Mouse (Mus musculus) testis, adult 2 months (tissue): ENCODE results near the gene Fibp. TPM values are rescaled to one million over a fixed set of nuclear protein-coding genes. Genes with fewer than 3 reads are reported as not detected.

Experiments
- H3K27ac ChIP-seq: fragments of 200-500 bp; 2 replicates; pipeline ENCODE4 v1.5.1; 2012; ENCODE audit warnings: low read depth, low read length; ENCODE audit not compliant: control insufficient read depth, insufficient read depth
- H3K27me3 ChIP-seq: fragments of 200-500 bp; 2 replicates; pipeline ENCODE4 v1.6.1; 2012; ENCODE audit warnings: mild to moderate bottlenecking, low read length, moderate library complexity; ENCODE audit not compliant: control insufficient read depth, insufficient read depth
- H3K36me3 ChIP-seq: fragments of 200-500 bp; 2 replicates; pipeline ENCODE4 v1.6.1; 2012; ENCODE audit warnings: mild to moderate bottlenecking, low read length; ENCODE audit not compliant: control insufficient read depth, insufficient read depth
- H3K4me1 ChIP-seq: fragments of 200-500 bp; 2 replicates; pipeline ENCODE4 v1.6.1; 2012; ENCODE audit warnings: low read length; ENCODE audit not compliant: control insufficient read depth, insufficient read depth
- H3K4me3 ChIP-seq: fragments of 200-500 bp; 2 replicates; pipeline ENCODE4 v1.5.1; 2012; ENCODE audit warnings: low read depth, mild to moderate bottlenecking, low read length, moderate library complexity, mixed read lengths; ENCODE audit not compliant: control insufficient read depth
- CTCF ChIP-seq: fragments of 200-500 bp; IDR thresholded peaks from 2 replicates; pipeline ENCODE4 v1.5.1; 2012; ENCODE audit warnings: low read depth, mild to moderate bottlenecking, inconsistent platforms, low read length, moderate library complexity; ENCODE audit not compliant: control insufficient read depth, insufficient read depth, insufficient replicate concordance
- POLR2A ChIP-seq: fragments of 200-500 bp; IDR thresholded peaks from 2 replicates; pipeline ENCODE4 v1.6.1; 2012; ENCODE audit warnings: low read depth, mild to moderate bottlenecking, inconsistent platforms, low read length, moderate library complexity; ENCODE audit not compliant: control insufficient read depth
- polyA plus RNA-seq: library from polyadenylated mRNA; depleted of rRNA; stranded (reverse); fragments of >200 nt; gene quantifications from 2 replicates; pipeline ENCODE4 v1.2.3, GENCODE M21; 2012

The Fibp gene
- polyA plus RNA-seq, 1 experiment, result 71.3 TPM

DNA sequence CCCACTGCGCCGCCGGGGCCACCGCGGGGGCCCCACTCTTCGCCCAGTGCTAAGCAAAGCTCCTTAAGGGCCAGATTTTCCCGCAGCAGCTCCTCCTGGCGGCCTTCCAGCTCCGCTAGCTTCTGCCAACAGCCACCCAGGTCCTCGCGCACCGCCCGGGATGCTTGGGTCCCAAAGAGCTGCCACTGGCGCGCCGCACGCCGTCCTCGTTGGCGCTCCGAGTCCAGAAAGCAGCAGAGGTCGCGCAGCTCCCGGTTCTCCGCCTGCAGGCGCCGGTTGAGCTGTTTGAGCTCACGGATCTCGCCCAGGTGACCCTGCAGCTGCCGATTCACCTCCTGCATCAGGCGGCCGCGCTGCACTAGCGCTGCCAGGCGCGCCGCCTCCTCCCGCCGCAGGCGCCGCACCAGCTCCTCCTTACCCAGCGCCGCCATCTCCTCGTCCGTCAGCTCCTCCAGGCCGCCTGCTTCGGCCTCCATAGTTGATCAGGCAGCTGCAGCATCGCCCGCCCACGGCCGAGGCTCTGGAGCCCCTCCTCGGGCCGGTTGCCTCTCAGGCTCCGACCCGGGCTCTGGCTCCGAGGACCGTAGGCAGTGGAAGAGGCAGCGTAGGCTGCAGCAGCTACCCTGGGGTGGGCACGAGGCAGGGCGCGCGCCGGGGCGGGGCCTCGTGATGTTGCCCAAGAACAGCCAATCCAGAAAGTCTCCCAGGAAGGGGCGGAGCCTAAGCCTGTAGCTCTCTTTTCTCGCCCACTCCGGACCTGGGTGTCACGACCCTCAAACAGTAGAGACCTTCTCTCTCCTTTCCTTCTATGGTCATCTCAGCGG lies 3.3 kb upstream of the Fibp start:
- H3K27me3 ChIP-seq, result no peaks in the 10 kb centered on the region
- H3K27ac ChIP-seq, result peak overlapping the region; percentile 74
- no peaks in the 10 kb centered on the region for H3K36me3 ChIP-seq
- peaks cover 22% of the 10 kb centered on the region for H3K4me1 ChIP-seq
- no peak for TF ChIP-seq CTCF
- peak; percentile 54 for TF ChIP-seq POLR2A
- H3K4me3 ChIP-seq, result peak overlapping the region; percentile 86

DNA sequence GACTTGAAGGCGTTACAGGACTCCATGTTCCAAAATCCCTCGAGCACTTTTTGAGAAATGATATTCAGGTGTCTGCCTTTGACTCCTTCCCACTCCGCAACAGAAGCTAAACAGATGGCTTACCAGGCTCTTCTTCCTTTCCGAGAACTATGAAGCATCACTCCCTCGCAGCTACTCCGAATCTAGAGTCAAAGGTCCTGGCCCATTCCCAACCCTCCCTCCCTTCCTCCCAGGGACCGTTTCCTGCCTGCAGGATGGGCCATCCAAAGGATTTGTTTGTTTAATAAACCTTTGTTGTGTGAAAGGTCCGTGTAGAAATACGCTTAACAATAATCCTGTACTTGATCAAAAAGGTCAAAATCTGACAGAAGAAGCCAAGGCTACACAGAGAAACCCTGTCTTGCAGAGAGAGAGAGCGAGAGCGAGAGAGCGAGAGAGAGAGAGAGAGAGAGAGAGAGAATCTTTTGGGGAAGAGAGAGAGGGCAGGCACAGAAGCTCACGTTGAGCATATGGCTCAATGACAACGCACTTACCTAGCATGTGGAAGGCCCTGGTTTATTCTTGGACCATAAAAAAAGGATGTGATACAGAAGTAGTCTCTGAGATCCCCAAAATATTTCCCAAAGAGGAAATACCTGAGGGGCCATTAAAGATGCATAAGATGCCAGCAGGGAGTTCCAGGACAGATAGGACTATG lies 2.5 kb upstream of the Fibp start, which contains the start of gene Ccdc85b:
Gene Ccdc85b, minus strand, starts transcription at position 149 of the 697 bp plus-strand sequence.
- H3K4me1 ChIP-seq, result peaks cover 22% of the 10 kb centered on the region

DNA sequence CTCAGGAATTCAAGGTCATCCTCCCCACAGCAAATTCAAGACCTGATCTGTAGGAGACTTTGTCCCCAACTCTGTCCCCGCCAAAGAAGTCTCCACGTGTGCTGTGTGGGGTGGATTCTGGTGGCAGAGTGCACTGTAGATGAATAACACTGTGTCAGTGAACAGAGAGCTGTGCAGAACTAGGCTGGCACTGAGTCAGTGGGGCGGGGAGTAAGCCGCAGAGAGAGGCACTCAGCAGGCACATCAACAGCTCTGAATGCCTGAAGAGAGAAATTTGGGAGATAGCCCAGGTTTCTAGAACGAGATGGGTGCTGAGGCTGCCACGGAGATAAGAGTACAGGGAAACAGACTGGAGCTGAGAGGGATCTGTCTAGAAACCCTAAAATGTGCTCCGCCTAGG lies 1.4 kb upstream of the Fibp start:
- TF ChIP-seq CTCF (no peak), POLR2A (no peak)
- Histone ChIP-seq H3K4me3 (no peak overlapping the region), H3K27ac (no peak overlapping the region), H3K4me1 (peaks cover 22% of the 10 kb centered on the region), H3K36me3 (no peaks in the 10 kb centered on the region), H3K27me3 (no peaks in the 10 kb centered on the region)

More for the DNA sequence above, 2.5 kb upstream of the Fibp start, which contains the start of gene Ccdc85b:
- Histone ChIP-seq H3K27me3 (no peaks in the 10 kb centered on the region), H3K27ac (peak within 1 kb of the TSS; percentile 74), H3K4me3 (peak within 1 kb of the TSS; percentile 86), H3K36me3 (no peaks in the 10 kb centered on the region)
- TF ChIP-seq CTCF, result no peak
- no peak for TF ChIP-seq POLR2A

DNA sequence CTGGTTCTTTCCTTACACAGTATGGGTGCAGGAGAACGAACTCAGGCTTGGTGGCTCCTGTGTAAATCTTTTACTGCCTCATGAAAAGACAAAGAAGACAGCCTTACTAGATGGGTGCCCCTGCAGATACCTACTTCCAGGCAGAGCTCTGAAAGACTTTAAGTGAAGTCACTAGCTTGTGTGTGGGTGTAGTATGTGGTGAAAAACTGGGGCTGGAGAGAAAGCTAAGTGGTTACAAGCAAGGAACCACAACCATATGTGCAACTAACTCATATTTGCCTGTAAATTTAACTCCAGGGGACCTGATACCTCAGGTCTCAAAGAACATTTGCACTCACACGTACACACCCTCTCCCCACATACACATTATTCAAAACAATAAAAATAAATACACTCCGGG lies 519 bp upstream of the Fibp start:
- TF ChIP-seq POLR2A (no peak), CTCF (no peak)
- Histone ChIP-seq H3K4me1 (peaks cover 22% of the 10 kb centered on the region), H3K27ac (peak overlapping the region; percentile 50), H3K36me3 (no peaks in the 10 kb centered on the region), H3K27me3 (no peaks in the 10 kb centered on the region), H3K4me3 (no peak overlapping the region)

DNA sequence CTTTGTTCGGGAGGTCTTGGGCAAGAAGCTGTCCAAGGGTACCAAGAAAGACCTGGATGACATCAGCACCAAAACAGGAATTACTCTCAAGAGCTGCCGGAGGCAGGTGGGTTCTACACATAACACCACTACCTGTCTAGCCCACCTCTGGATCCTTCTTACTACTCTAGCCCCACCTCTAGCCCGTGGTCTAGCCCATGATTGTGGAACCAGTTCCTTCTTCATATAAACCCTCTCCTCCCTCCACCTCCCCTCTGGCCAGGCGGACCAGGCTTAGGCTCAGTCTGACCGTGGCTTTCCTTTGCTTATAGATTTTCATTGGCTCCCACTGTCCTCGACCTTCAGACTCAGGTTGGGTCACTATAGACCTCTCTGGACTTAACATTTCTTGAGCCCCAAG lies 996 bp downstream of the Fibp start:
- Histone ChIP-seq H3K27ac (no peak overlapping the region), H3K4me1 (peaks cover 18% of the 10 kb centered on the region), H3K27me3 (no peaks in the 10 kb centered on the region), H3K36me3 (no peaks in the 10 kb centered on the region), H3K4me3 (no peak overlapping the region)
- no peak for TF ChIP-seq CTCF
- no peak for TF ChIP-seq POLR2A

DNA sequence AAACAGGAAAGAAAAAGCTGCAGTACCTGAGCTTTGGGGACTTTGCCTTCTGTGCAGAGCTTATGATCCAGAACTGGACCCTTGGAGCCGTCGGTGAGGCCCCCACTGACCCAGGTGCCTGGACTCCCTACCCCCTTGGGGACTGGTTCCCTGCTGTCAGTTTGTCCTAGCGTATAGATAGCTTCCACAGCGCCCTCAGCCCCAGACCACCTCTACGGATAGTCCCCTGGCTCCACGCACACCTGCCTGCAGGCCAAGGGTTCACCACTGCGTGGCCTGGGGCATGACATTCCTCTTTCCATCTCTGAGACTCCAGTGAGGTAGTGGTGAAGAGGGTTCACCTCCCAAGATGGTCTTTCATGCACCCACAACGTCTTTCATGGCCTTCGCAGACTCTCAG lies 2.8 kb downstream of the Fibp start:
- Histone ChIP-seq H3K4me1 (peaks cover 3% of the 10 kb centered on the region), H3K4me3 (no peak overlapping the region), H3K27me3 (no peaks in the 10 kb centered on the region), H3K27ac (no peak overlapping the region), H3K36me3 (no peaks in the 10 kb centered on the region; the same call in 1 of the 2 replicates)
- TF ChIP-seq CTCF (no peak), POLR2A (no peak)
